Mouse (Mus musculus): Measurements from ENCODE around the gene Tgif1. TPM values are rescaled to one million over a fixed set of nuclear protein-coding genes. Genes with fewer than 3 reads are reported as not detected.

Tgif1 gene
- polyA plus RNA-seq, 1 experiment from 2014 or later = 82.8 TPM

DNA sequence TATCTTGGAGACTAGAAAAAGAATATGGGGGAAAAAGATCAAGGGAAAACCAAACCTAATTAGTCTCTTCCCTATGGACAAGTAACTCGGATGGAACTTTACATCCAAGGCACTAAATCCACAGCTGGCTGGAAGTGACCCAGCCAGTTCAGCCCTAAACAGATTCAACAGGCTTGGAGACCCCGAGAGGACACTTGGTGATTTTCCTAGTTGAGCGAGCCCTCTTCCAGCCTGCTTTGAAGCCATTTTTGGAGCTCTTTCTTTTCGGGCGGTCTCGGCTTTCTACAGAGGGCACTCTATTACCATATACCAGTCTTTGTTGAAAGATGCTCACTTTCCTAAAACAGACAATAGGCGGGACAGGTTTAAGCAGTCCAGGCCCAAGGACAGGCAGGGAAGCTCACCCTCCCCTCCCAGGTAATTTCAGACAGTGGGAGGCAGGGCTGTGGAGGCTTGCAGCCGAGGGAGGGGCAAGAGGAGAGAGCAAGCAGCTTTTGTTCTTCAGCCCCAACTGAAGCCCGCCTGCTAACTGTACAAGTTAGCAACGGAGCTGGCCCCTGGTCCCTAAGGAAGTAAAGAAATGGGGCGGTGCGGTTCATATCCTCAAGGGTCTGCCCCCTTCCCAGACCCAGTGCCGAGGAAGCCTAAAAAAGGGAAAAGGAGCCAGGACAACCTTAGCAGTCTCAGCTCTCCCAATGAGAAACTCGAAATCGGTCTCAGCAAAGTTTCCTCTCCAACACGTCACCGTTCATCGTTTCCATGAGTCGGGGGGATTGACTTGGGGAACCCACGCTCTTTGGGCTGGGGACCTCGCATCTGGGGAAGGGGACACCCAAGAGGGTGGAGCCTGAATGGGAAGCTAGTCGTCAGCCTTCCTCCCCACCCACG lies 4.6 kb downstream of the Tgif1 start:
- Histone ChIP-seq H3K4me1 (ENCODE audit: control insufficient read depth, insufficient read depth, low read length) (peaks cover 17% of the 10 kb centered on the region), H3K4me3 (ENCODE audit: low read length) (peak overlapping the region; percentile 45), H3K9me3 (ENCODE audit: control insufficient read depth, low read length) (no peaks in the 10 kb centered on the region), H3K27ac (ENCODE audit: low read depth, low read length) (peak overlapping the region; percentile 98), H3K36me3 (ENCODE audit: control insufficient read depth, insufficient read depth, low read length) (peaks cover 26% of the 10 kb centered on the region), H3K27me3 (ENCODE audit: control insufficient read depth, insufficient read depth, low read length) (no peaks in the 10 kb centered on the region), H3K9ac (ENCODE audit: low read depth, low read length) (peak overlapping the region; percentile 70), H3K4me2 (replicated peaks; ENCODE audit: low read depth, low read length) (peak overlapping the region; percentile 75)
- under 1% methylated on average over 23 of the region's 23 CpGs for WGBS
- peak; percentile 24 for ATAC-seq (ENCODE audit: low FRiP score, low TSS enrichment)

DNA sequence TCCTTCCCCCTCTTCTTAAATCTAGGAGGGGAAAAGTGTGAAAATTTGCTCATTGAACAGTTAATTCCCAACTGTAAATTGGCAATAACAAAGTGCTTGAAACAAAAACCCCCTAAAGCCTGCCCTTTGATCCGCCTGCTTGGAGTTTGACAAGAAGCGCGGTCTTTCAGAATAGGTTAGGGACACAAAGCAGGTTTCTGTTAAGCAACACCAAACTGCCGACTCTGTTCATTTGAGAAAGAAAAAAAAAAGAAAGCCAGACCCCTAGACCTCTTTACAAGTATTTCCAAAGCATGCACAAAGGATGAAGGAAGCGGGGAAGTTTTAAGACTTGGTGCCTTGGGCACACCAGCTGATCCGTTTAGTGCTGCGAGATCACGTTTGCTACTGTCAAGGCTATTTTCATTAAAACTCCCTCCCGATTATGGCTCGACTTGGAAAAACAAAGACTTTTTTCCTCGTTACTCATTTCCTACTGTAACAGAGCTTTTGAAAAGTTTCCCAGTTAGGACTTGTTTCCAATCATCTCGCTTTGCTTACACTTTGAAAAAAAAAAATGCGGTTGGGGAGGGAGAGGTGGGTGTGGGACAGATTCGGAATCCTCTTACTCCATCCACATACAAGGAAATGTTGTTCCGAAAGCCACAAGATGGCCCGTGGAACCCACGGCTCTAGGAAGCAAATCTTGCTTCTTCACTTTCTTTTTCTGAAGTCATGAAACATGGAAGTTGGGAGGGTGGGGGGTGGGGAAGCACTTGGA lies 5.4 kb downstream of the Tgif1 start:
- Histone ChIP-seq H3K9ac (ENCODE audit: low read depth, low read length) (peak overlapping the region; percentile 70), H3K9me3 (ENCODE audit: control insufficient read depth, low read length) (no peaks in the 10 kb centered on the region), H3K36me3 (ENCODE audit: control insufficient read depth, insufficient read depth, low read length) (peaks cover 35% of the 10 kb centered on the region), H3K4me2 (replicated peaks; ENCODE audit: low read depth, low read length) (peak overlapping the region; percentile 75), H3K27me3 (ENCODE audit: control insufficient read depth, insufficient read depth, low read length) (no peaks in the 10 kb centered on the region), H3K27ac (ENCODE audit: low read depth, low read length) (peak overlapping the region; percentile 98), H3K4me1 (ENCODE audit: control insufficient read depth, insufficient read depth, low read length) (peaks cover 17% of the 10 kb centered on the region), H3K4me3 (ENCODE audit: low read length) (peak overlapping the region; percentile 45)
- WGBS = under 1% methylated on average over 17 of the region's 17 CpGs
- ATAC-seq (ENCODE audit: low FRiP score, low TSS enrichment) = no peak

DNA sequence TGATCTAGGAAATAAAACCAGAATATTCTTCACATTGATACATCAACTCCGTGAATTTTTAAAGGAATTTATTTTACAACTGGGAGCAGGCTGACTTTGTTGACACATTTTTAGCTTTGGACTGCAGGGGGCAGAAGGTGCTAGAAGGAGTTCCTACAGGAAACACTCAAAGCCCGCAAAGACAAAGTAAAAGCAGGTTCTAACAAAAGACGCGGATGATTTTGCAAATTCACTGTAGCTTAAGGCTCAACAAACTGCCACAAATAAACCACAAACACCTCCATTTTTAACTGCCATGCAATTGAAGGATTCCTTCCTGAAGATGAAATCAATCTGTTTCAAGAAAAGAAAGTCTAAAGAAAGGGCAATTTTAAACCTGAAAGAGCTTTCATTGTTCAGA lies 6.3 kb downstream of the Tgif1 start:
- peaks cover 17% of the 10 kb centered on the region for H3K4me1 ChIP-seq (ENCODE audit: control insufficient read depth, insufficient read depth, low read length)
- H3K4me3 ChIP-seq (ENCODE audit: low read length) = peak overlapping the region; percentile 45
- H3K4me2 ChIP-seq (replicated peaks; ENCODE audit: low read depth, low read length) = peak overlapping the region; percentile 75
- H3K36me3 ChIP-seq (ENCODE audit: control insufficient read depth, insufficient read depth, low read length) = peaks cover 41% of the 10 kb centered on the region
- peak overlapping the region; percentile 51; the same call in 1 of the 2 replicates for H3K9ac ChIP-seq (ENCODE audit: low read depth, low read length)
- no peaks in the 10 kb centered on the region for H3K27me3 ChIP-seq (ENCODE audit: control insufficient read depth, insufficient read depth, low read length)
- no peak overlapping the region for H3K27ac ChIP-seq (ENCODE audit: low read depth, low read length)
- no peaks in the 10 kb centered on the region for H3K9me3 ChIP-seq (ENCODE audit: control insufficient read depth, low read length)
- no peak for ATAC-seq (ENCODE audit: low FRiP score, low TSS enrichment)
- 1% methylated on average over 4 of the region's 4 CpGs for WGBS

- 54% methylated on average over 8 of the region's 8 CpGs for WGBS
- no peak overlapping the region; the same call in 1 of the 2 replicates for H3K4me3 ChIP-seq (ENCODE audit: low read length)
- H3K9me3 ChIP-seq (ENCODE audit: control insufficient read depth, low read length) = no peaks in the 10 kb centered on the region
- peak overlapping the region; percentile 17 for H3K4me2 ChIP-seq (replicated peaks; ENCODE audit: low read depth, low read length)
- peak overlapping the region; percentile 42; the same call in 1 of the 2 replicates for H3K27ac ChIP-seq (ENCODE audit: low read depth, low read length)
- no peaks in the 10 kb centered on the region for H3K27me3 ChIP-seq (ENCODE audit: control insufficient read depth, insufficient read depth, low read length)
- no peak for ATAC-seq (ENCODE audit: low FRiP score, low TSS enrichment)
- peaks cover 46% of the 10 kb centered on the region for H3K36me3 ChIP-seq (ENCODE audit: control insufficient read depth, insufficient read depth, low read length)
- H3K4me1 ChIP-seq (ENCODE audit: control insufficient read depth, insufficient read depth, low read length) = peaks cover 17% of the 10 kb centered on the region
- H3K9ac ChIP-seq (ENCODE audit: low read depth, low read length) = 0 out of 2 replicates have a peak overlapping the region, but pooled peaks have one; percentile 8
Measured at GRCm38 (mm10) chr17:70846111-70846644, 7.2 kb downstream of the Tgif1 start.

DNA sequence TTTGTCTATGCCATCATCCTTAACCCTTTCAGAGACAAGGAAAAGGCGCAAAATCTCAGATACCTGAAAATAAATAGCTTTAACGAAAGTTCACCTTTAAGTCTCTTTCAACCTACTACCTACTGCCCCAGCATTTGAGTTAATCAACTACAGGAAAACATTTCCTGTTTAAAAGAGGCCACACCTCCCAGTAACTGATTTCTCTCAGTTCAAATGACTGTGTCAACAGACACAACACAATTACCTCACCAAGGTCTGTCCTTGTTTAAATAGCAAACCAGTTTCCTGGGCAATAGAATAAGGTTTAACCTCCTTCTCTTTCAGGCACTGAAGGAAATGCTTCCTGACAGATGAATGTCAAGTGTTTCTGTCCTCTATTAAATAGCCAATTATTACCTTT lies 7.8 kb downstream of the Tgif1 start:
- no peaks in the 10 kb centered on the region for H3K27me3 ChIP-seq (ENCODE audit: control insufficient read depth, insufficient read depth, low read length)
- ATAC-seq (ENCODE audit: low FRiP score, low TSS enrichment) = no peak
- peak overlapping the region; percentile 43; the same call in 1 of the 2 replicates for H3K27ac ChIP-seq (ENCODE audit: low read depth, low read length)
- H3K4me1 ChIP-seq (ENCODE audit: control insufficient read depth, insufficient read depth, low read length) = peaks cover 17% of the 10 kb centered on the region
- no peak overlapping the region for H3K4me3 ChIP-seq (ENCODE audit: low read length)
- H3K4me2 ChIP-seq (replicated peaks; ENCODE audit: low read depth, low read length) = peak overlapping the region; percentile 8; the same call in 1 of the 2 replicates
- no peaks in the 10 kb centered on the region for H3K9me3 ChIP-seq (ENCODE audit: control insufficient read depth, low read length)
- no peak overlapping the region for H3K9ac ChIP-seq (ENCODE audit: low read depth, low read length)
- H3K36me3 ChIP-seq (ENCODE audit: control insufficient read depth, insufficient read depth, low read length) = peaks cover 47% of the 10 kb centered on the region
- WGBS = 79% methylated on average over 2 of the region's 2 CpGs

DNA sequence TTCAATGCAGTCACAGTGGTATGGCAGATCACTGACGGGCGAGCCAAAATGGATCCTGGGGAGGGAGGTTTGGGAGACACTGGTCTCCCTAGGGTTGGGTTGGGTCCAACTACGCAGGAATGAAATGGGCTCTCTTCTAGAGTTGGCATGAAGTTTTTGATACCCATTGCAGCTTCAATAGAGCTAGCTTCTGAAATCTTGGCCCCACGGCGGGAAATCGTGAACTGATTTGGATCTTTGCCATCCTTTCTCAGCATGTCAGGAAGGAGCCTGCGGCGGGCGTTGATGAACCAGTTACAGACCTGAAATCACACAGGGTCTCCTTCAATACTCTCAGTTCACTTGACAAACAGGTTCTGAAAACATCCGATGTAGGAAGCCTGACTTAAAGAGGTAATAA lies 8.4 kb downstream of the Tgif1 start:
- H3K27ac ChIP-seq (ENCODE audit: low read depth, low read length) = no peak overlapping the region; the same call in 1 of the 2 replicates
- no peaks in the 10 kb centered on the region for H3K9me3 ChIP-seq (ENCODE audit: control insufficient read depth, low read length)
- no peak for ATAC-seq (ENCODE audit: low FRiP score, low TSS enrichment)
- no peak overlapping the region for H3K4me2 ChIP-seq (replicated peaks; ENCODE audit: low read depth, low read length)
- WGBS = 66% methylated on average over 10 of the region's 10 CpGs
- H3K36me3 ChIP-seq (ENCODE audit: control insufficient read depth, insufficient read depth, low read length) = peaks cover 52% of the 10 kb centered on the region
- no peaks in the 10 kb centered on the region for H3K27me3 ChIP-seq (ENCODE audit: control insufficient read depth, insufficient read depth, low read length)
- no peak overlapping the region for H3K9ac ChIP-seq (ENCODE audit: low read depth, low read length)
- H3K4me3 ChIP-seq (ENCODE audit: low read length) = no peak overlapping the region
- H3K4me1 ChIP-seq (ENCODE audit: control insufficient read depth, insufficient read depth, low read length) = peaks cover 17% of the 10 kb centered on the region

DNA sequence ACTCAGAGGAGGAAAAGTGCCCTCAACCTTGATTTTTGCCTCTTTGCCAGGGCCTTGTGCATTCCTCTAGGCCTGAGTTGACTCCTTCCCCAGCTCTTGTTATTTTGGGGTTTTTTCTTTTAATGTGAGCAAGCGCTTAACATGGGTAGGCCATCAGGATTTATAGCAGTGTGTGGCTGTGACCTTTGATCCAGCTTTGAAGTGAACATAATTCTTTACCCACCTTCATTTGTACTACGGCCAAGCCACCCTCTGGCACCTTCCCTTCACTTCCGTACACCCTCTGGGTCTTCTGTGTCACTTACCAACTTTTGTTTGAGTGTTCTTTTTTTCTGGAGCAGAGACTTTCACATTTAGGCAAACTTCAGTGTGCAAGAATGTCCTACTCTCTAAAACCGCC lies 10.1 kb downstream of the Tgif1 start:
- Histone ChIP-seq H3K9ac (ENCODE audit: low read depth, low read length) (no peak overlapping the region), H3K4me3 (ENCODE audit: low read length) (no peak overlapping the region), H3K4me1 (ENCODE audit: control insufficient read depth, insufficient read depth, low read length) (peaks cover 17% of the 10 kb centered on the region), H3K27ac (ENCODE audit: low read depth, low read length) (no peak overlapping the region), H3K4me2 (replicated peaks; ENCODE audit: low read depth, low read length) (no peak overlapping the region), H3K36me3 (ENCODE audit: control insufficient read depth, insufficient read depth, low read length) (peaks cover 52% of the 10 kb centered on the region), H3K9me3 (ENCODE audit: control insufficient read depth, low read length) (no peaks in the 10 kb centered on the region), H3K27me3 (ENCODE audit: control insufficient read depth, insufficient read depth, low read length) (no peaks in the 10 kb centered on the region)
- WGBS = 42% methylated on average over 4 of the region's 4 CpGs
- no peak for ATAC-seq (ENCODE audit: low FRiP score, low TSS enrichment)

GRCm38 (mm10) chr17:70838533-70838932 lies 14.8 kb downstream of the Tgif1 start:
- Histone ChIP-seq H3K36me3 (ENCODE audit: control insufficient read depth, insufficient read depth, low read length) (peaks cover 27% of the 10 kb centered on the region), H3K9ac (ENCODE audit: low read depth, low read length) (no peak overlapping the region), H3K27me3 (ENCODE audit: control insufficient read depth, insufficient read depth, low read length) (no peaks in the 10 kb centered on the region), H3K4me3 (ENCODE audit: low read length) (no peak overlapping the region), H3K4me2 (replicated peaks; ENCODE audit: low read depth, low read length) (no peak overlapping the region), H3K27ac (ENCODE audit: low read depth, low read length) (no peak overlapping the region), H3K4me1 (ENCODE audit: control insufficient read depth, insufficient read depth, low read length) (no peaks in the 10 kb centered on the region), H3K9me3 (ENCODE audit: control insufficient read depth, low read length) (no peaks in the 10 kb centered on the region)
- ATAC-seq (ENCODE audit: low FRiP score, low TSS enrichment) = no peak
- 58% methylated on average over 5 of the region's 5 CpGs for WGBS
